Mouse (Mus musculus) intestine, embryonic 16.5 days (tissue): Measurements from ENCODE around the gene Fam3b. TPM values are rescaled to one million over a fixed set of nuclear protein-coding genes. Genes with fewer than 3 reads are reported as not detected.
A peak's percentile ranks its signal among the peaks of the same experiment; 100 is the strongest.

Experiments used
- ATAC-seq: fragments of 200-750 bp; cut with Nextera tagmentation; 2 replicates; pipeline ENCODE4 v1.8.0; 2017; ENCODE audit warnings: moderate TSS enrichment, moderate library complexity
- H3K27ac ChIP-seq: fragments of 300-500 bp; sonication (generic); 2 replicates; pipeline ENCODE4 v1.5.1; 2014; ENCODE audit warnings: mild to moderate bottlenecking, low read length
- H3K27me3 ChIP-seq: fragments of 300-500 bp; sonication (generic); replicated peaks from 2 replicates; pipeline ENCODE4 v1.6.1; 2014; ENCODE audit warnings: low read length, control low read depth, mixed read lengths; ENCODE audit not compliant: control insufficient read depth, insufficient read depth
- H3K36me3 ChIP-seq: fragments of 300-500 bp; sonication (generic); 2 replicates; pipeline ENCODE4 v1.6.1; 2014; ENCODE audit warnings: low read length, control low read depth; ENCODE audit not compliant: control insufficient read depth, insufficient read depth
- H3K4me1 ChIP-seq: fragments of 300-500 bp; sonication (generic); 2 replicates; pipeline ENCODE4 v1.6.1; 2014; ENCODE audit warnings: low read length, control low read depth, mixed read lengths; ENCODE audit not compliant: control insufficient read depth, insufficient read depth
- H3K4me2 ChIP-seq: fragments of 300-500 bp; sonication (generic); 2 replicates; pipeline ENCODE4 v1.6.1; 2014; ENCODE audit warnings: low read depth, low read length, control low read depth
- H3K4me3 ChIP-seq: fragments of 300-500 bp; sonication (generic); 2 replicates; pipeline ENCODE4 v1.5.1; 2014; ENCODE audit warnings: mild to moderate bottlenecking, low read length
- H3K9ac ChIP-seq: fragments of 300-500 bp; sonication (generic); 2 replicates; pipeline ENCODE4 v1.6.1; 2014; ENCODE audit warnings: low read depth, low read length
- H3K9me3 ChIP-seq: fragments of 300-500 bp; sonication (generic); 2 replicates; pipeline ENCODE4 v1.6.1; 2016; ENCODE audit warnings: low read length, control low read depth; ENCODE audit not compliant: control insufficient read depth
- WGBS: fragments of 180-500 bp; shearing (Covaris S2); extraction: QIAGEN DNeasy Blood & Tissue Kit; methylation state at CpG from one replicate; pipeline ENCODE4 v1.1.7; 2014; 5-methylcytosine and 5-hydroxymethylcytosine counted together
- polyA plus RNA-seq: library from polyadenylated mRNA; unstranded; fragments of >200 nt; fragmentation: Nextera tagmentation; extraction: Ambion mirVana; gene quantifications from 2 replicates; pipeline ENCODE4 v1.2.1, GENCODE M21; 2015

The Fam3b gene
- polyA plus RNA-seq, 1 experiment from 2014 or later, result 1.3 TPM

GRCm38 (mm10) chr16:97523024-97523423, 8.4 kb upstream of the Fam3b start:
- peaks cover 4% of the 10 kb centered on the region for H3K4me1 ChIP-seq
- no peak overlapping the region for H3K4me2 ChIP-seq
- 10% methylated on average over 1 of the region's 1 CpGs for WGBS
- H3K27ac ChIP-seq, result no peak overlapping the region
- H3K36me3 ChIP-seq, result no peaks in the 10 kb centered on the region
- ATAC-seq, result peak; percentile 58
- H3K4me3 ChIP-seq, result no peak overlapping the region
- no peak overlapping the region for H3K9ac ChIP-seq
- H3K27me3 ChIP-seq, result no peaks in the 10 kb centered on the region
- H3K9me3 ChIP-seq, result no peaks in the 10 kb centered on the region

- H3K4me1 ChIP-seq, result peaks cover 4% of the 10 kb centered on the region
- peak overlapping the region; percentile 66 for H3K27ac ChIP-seq
- no peak overlapping the region for H3K9ac ChIP-seq
- H3K27me3 ChIP-seq, result no peaks in the 10 kb centered on the region
- H3K4me3 ChIP-seq, result no peak overlapping the region
- peak; percentile 71 for ATAC-seq
- 54% methylated on average over 6 of the region's 6 CpGs for WGBS
- no peak overlapping the region for H3K4me2 ChIP-seq
- H3K36me3 ChIP-seq, result no peaks in the 10 kb centered on the region
- no peaks in the 10 kb centered on the region for H3K9me3 ChIP-seq
Measured at GRCm38 (mm10) chr16:97521983-97522382, 7.4 kb upstream of the Fam3b start.

- Histone ChIP-seq H3K9me3 (no peaks in the 10 kb centered on the region), H3K27ac (no peak overlapping the region), H3K36me3 (no peaks in the 10 kb centered on the region), H3K27me3 (no peaks in the 10 kb centered on the region), H3K4me2 (no peak overlapping the region), H3K4me1 (peaks cover 7% of the 10 kb centered on the region; the same call in 1 of the 2 replicates), H3K9ac (no peak overlapping the region), H3K4me3 (no peak overlapping the region)
- ATAC-seq, result no peak
- 75% methylated on average over 3 of the region's 3 CpGs for WGBS
Measured at GRCm38 (mm10) chr16:97516341-97516740, 1.7 kb upstream of the Fam3b start.

GRCm38 (mm10) chr16:97512347-97512751, 2.3 kb downstream of the Fam3b start:
- H3K4me1 ChIP-seq, result peaks cover 9% of the 10 kb centered on the region; the same call in 1 of the 2 replicates
- 90% methylated on average over 12 of the region's 12 CpGs for WGBS
- no peak overlapping the region for H3K27ac ChIP-seq
- H3K27me3 ChIP-seq, result no peaks in the 10 kb centered on the region
- H3K9ac ChIP-seq, result no peak overlapping the region
- no peaks in the 10 kb centered on the region for H3K36me3 ChIP-seq
- no peak overlapping the region for H3K4me3 ChIP-seq
- H3K4me2 ChIP-seq, result no peak overlapping the region
- H3K9me3 ChIP-seq, result no peaks in the 10 kb centered on the region
- ATAC-seq, result peak; percentile 17; the same call in 1 of the 2 replicates

- no peaks in the 10 kb centered on the region for H3K9me3 ChIP-seq
- H3K4me1 ChIP-seq, result peaks cover 9% of the 10 kb centered on the region; the same call in 1 of the 2 replicates
- no peak for ATAC-seq
- H3K4me2 ChIP-seq, result no peak overlapping the region
- no peaks in the 10 kb centered on the region for H3K27me3 ChIP-seq
- no peak overlapping the region for H3K9ac ChIP-seq
- H3K4me3 ChIP-seq, result no peak overlapping the region
- H3K36me3 ChIP-seq, result no peaks in the 10 kb centered on the region
- H3K27ac ChIP-seq, result peak overlapping the region; percentile 62; the same call in 1 of the 2 replicates
Measured at GRCm38 (mm10) chr16:97511495-97511894, 3.1 kb downstream of the Fam3b start.

- Histone ChIP-seq H3K36me3 (no peaks in the 10 kb centered on the region), H3K4me3 (no peak overlapping the region), H3K27ac (peak overlapping the region; percentile 62), H3K9me3 (no peaks in the 10 kb centered on the region), H3K4me2 (no peak overlapping the region), H3K4me1 (peaks cover 9% of the 10 kb centered on the region; the same call in 1 of the 2 replicates), H3K9ac (no peak overlapping the region), H3K27me3 (no peaks in the 10 kb centered on the region)
- 24% methylated on average over 5 of the region's 5 CpGs for WGBS
- peak; percentile 50 for ATAC-seq
Measured at GRCm38 (mm10) chr16:97510849-97511248, 3.8 kb downstream of the Fam3b start.

GRCm38 (mm10) chr16:97507783-97508182, 6.8 kb downstream of the Fam3b start:
- H3K4me3 ChIP-seq, result no peak overlapping the region
- H3K9me3 ChIP-seq, result no peaks in the 10 kb centered on the region
- no peak for ATAC-seq
- H3K4me2 ChIP-seq, result no peak overlapping the region
- no peak overlapping the region for H3K27ac ChIP-seq
- H3K9ac ChIP-seq, result no peak overlapping the region
- H3K27me3 ChIP-seq, result no peaks in the 10 kb centered on the region
- no peaks in the 10 kb centered on the region for H3K36me3 ChIP-seq
- 0 out of 2 replicates have a peak, but pooled peaks cover 2% of the 10 kb centered on the region for H3K4me1 ChIP-seq

GRCm38 (mm10) chr16:97504793-97505192, 9.8 kb downstream of the Fam3b start:
- no peaks in the 10 kb centered on the region for H3K36me3 ChIP-seq
- H3K27me3 ChIP-seq, result no peaks in the 10 kb centered on the region
- H3K4me2 ChIP-seq, result no peak overlapping the region
- H3K4me3 ChIP-seq, result no peak overlapping the region
- H3K9ac ChIP-seq, result no peak overlapping the region
- no peak overlapping the region for H3K27ac ChIP-seq
- ATAC-seq, result peak; percentile 91
- no peaks in the 10 kb centered on the region for H3K9me3 ChIP-seq
- 73% methylated on average over 3 of the region's 3 CpGs for WGBS
- H3K4me1 ChIP-seq, result no peaks in the 10 kb centered on the region

GRCm38 (mm10) chr16:97503849-97504248, 10.8 kb downstream of the Fam3b start:
- H3K9ac ChIP-seq, result no peak overlapping the region
- no peak overlapping the region for H3K4me2 ChIP-seq
- no peaks in the 10 kb centered on the region for H3K36me3 ChIP-seq
- H3K9me3 ChIP-seq, result no peaks in the 10 kb centered on the region
- 79% methylated on average over 3 of the region's 3 CpGs for WGBS
- no peaks in the 10 kb centered on the region for H3K4me1 ChIP-seq
- ATAC-seq, result no peak
- H3K27me3 ChIP-seq, result no peaks in the 10 kb centered on the region
- H3K4me3 ChIP-seq, result no peak overlapping the region
- H3K27ac ChIP-seq, result no peak overlapping the region

- no peak for ATAC-seq
- WGBS, result 82% methylated on average over 7 of the region's 7 CpGs
Measured at GRCm38 (mm10) chr16:97500901-97501300, 13.7 kb downstream of the Fam3b start.

More at GRCm38 (mm10) chr16:97500901-97501300, 13.7 kb downstream of the Fam3b start:
- Histone ChIP-seq H3K27ac (no peak overlapping the region), H3K4me1 (no peaks in the 10 kb centered on the region), H3K4me2 (no peak overlapping the region), H3K9me3 (no peaks in the 10 kb centered on the region), H3K9ac (no peak overlapping the region), H3K27me3 (no peaks in the 10 kb centered on the region), H3K36me3 (no peaks in the 10 kb centered on the region), H3K4me3 (no peak overlapping the region)
